Mouse (Mus musculus) cerebellum, adult 2 months (tissue): Measurements from ENCODE around the gene Akap11.

ENCODE experiments used
- CTCF ChIP-seq: fragments of 200-500 bp; IDR thresholded peaks from 2 replicates; pipeline ENCODE4 v1.5.1; 2011; ENCODE audit warnings: low read depth, mild to moderate bottlenecking, control low read depth, low read length, moderate library complexity, borderline replicate concordance; ENCODE audit not compliant: insufficient read depth
- POLR2A ChIP-seq: fragments of 200-500 bp; IDR thresholded peaks from 2 replicates; pipeline ENCODE4 v1.6.1; 2011; ENCODE audit warnings: low read length, control low read depth, borderline replicate concordance; ENCODE audit not compliant: insufficient read depth

GRCm38 (mm10) chr14:78553661-78554060, 17.1 kb upstream of the Akap11 start:
- TF ChIP-seq CTCF (no peak), POLR2A (no peak)
